Mouse (Mus musculus): ENCODE results near the gene Scn3a. TPM values are rescaled to one million over a fixed set of nuclear protein-coding genes. Genes with fewer than 3 reads are reported as not detected.
"Not testable (repeated sequence)": the region's sequence is repeated elsewhere in the genome, so short reads cannot be mapped to it uniquely, and the experiment has no call there.

The Scn3a gene
- polyA plus RNA-seq, 1 experiment = 1.1 TPM

DNA sequence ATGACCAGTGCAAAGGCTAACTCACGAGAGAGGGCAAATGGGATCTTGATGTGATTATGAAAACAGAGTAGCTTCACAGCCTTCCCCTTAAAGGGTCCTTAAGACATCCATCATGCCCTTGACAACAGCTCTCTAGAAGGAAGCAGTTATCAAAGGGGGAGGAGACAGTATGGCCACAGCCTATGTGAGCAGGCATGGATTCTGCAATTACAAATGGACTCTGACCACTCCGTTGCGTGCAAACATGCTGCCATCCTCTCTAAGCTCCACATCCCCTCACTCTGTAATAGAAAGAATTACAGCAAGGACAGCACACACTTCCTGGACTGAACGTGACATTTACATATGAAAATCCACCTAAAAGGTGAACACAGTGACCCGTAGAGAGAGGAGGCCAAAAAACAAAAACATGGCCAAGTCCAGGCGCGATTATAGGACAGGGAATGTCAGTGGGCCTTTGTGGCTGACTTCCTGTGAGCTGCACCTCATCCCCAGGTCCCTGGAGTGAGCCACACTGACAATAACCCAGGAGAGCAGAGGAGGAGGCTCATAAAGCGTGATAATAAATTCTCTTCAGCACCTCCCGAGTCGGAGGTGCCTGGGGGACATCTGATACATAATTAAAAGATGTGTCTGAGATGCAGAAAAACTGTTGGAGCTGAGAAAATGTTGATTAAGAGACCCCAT, 24.4 kb downstream of the Scn3a start:
- Histone ChIP-seq H3K27ac (replicated peaks; ENCODE audit: low read depth, low read length) (no peak overlapping the region), H3K4me1 (ENCODE audit: control insufficient read depth, insufficient read depth, insufficient read length, low read length) (no peaks in the 10 kb centered on the region), H3K4me3 (ENCODE audit: insufficient read depth, low read depth, low read length) (no peak overlapping the region)

DNA sequence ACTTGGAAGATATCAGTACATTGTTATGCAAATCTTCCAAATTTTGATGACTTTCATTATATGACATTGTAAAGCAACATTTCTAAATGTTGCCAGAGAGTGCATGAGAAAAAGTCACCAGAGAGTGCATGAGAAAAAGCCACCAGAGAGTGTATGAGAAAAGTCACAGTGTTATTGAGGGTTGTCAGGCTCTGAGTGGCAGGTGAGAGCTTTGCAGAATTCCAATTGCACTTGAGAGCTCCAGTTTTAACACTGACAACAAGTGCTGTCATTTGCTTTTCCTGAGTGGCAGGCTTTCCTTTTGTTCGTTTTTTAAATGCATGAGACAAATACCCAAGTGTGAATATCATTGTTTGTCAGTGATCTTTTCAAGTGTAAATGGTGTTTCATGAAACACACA, 25.6 kb downstream of the Scn3a start:
- Histone ChIP-seq H3K4me3 (ENCODE audit: insufficient read depth, low read depth, low read length) (no peak overlapping the region), H3K27ac (replicated peaks; ENCODE audit: low read depth, low read length) (no peak overlapping the region), H3K4me1 (ENCODE audit: control insufficient read depth, insufficient read depth, insufficient read length, low read length) (no peaks in the 10 kb centered on the region)

DNA sequence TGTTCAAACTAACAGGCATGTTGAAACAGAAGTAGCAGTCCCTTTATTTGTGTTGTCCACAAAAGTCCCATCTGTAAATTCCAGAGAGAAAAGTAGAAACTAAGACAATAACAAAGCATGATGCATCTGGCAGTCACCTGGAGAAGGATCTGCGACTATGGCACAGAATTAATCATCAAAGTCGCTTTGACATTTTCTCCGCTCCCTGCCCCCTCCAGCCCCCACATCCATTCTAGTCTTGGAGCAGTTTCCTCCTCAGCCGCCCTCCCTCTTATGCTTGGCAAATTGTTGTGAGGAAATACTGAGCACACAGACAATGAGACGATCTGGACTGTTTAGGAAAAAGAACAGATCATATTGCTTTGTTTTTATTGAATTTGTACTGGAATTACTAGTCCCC, 29.0 kb downstream of the Scn3a start:
- no peak overlapping the region for H3K27ac ChIP-seq (replicated peaks; ENCODE audit: low read depth, low read length)
- no peaks in the 10 kb centered on the region for H3K4me1 ChIP-seq (ENCODE audit: control insufficient read depth, insufficient read depth, insufficient read length, low read length)
- no peak overlapping the region for H3K4me3 ChIP-seq (ENCODE audit: insufficient read depth, low read depth, low read length)

DNA sequence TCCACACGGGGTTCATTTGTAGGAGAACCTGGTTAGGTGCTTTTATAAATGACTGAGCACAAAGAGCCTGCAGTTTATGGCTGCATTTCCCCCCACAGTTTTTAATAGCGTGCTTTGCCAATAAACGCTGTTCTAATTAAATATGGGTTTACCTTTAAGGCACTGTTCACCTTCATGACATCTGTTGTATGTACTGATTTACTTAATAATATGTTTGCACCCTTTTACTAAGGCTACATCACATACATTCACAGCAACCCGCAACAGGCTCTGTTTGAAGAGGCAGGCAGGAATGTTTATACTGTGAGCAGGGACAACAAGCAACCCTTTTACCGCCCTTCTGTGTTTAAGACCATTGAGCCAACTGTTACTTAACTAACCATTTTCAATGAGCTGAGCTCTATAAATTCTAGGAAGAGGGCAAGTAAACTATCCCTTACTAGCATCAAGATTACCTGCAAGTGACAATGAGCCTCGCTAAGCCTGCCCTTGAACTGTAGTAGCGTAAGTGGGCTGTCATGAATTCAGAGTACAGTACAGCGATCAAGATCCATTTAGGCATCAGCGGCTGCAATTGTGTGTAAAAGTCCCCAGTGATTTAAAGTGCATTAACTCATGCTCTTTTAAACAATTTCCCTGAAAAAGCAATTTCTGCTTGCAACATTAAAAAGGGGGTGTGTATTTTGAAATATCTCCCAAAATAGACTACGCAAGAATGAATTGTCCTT, 35.1 kb downstream of the Scn3a start:
- no peak overlapping the region for H3K4me3 ChIP-seq (ENCODE audit: insufficient read depth, low read depth, low read length)
- H3K27ac ChIP-seq (replicated peaks; ENCODE audit: low read depth, low read length) = no peak overlapping the region
- H3K4me1 ChIP-seq (ENCODE audit: control insufficient read depth, insufficient read depth, insufficient read length, low read length) = no peaks in the 10 kb centered on the region

DNA sequence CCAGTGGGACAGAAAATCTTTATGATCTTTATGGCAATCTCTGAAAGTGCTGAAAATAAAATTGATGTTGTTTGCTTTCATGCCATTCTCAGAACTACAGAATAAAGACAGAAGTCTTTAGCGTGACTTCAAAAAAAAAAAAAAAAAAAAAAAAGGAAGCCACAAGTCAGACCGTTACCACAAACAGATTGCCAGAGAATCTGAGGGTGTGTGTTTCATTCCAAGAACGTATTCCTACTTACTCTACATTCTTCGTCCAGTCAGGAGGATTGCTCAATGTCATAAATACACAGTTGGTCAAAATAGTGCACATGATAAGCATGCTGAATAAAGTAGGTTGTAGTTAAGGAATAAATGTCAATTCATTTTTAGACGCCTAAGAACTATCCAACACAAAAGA, 38.3 kb downstream of the Scn3a start:
- H3K27ac ChIP-seq (replicated peaks; ENCODE audit: low read depth, low read length) = no peak overlapping the region

DNA sequence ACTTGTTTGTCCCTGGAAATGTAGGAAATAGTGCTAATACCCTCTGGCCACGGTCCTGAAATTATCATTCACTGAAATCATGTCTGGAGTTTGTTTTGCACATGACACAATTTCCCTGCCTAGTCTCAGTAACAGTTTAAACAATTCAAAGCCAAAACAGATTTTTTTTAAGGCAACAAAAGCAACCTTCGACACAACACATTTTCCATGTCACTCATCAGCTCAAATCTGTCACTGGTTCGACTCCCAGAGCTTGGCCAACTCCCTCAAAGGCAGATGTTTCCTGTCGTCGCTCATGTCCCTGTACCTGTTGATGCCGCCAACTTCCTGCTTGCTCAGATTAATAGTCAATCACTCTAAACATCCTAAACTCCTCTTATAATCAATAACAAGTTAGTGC, 50.7 kb downstream of the Scn3a start:
- Histone ChIP-seq H3K4me3 (ENCODE audit: insufficient read depth, low read depth, low read length) (no peak overlapping the region), H3K4me1 (ENCODE audit: control insufficient read depth, insufficient read depth, insufficient read length, low read length) (no peaks in the 10 kb centered on the region), H3K27ac (replicated peaks; ENCODE audit: low read depth, low read length) (no peak overlapping the region)

More for the DNA sequence above, 38.3 kb downstream of the Scn3a start:
- no peak overlapping the region for H3K4me3 ChIP-seq (ENCODE audit: insufficient read depth, low read depth, low read length)
- no peaks in the 10 kb centered on the region for H3K4me1 ChIP-seq (ENCODE audit: control insufficient read depth, insufficient read depth, insufficient read length, low read length)

DNA sequence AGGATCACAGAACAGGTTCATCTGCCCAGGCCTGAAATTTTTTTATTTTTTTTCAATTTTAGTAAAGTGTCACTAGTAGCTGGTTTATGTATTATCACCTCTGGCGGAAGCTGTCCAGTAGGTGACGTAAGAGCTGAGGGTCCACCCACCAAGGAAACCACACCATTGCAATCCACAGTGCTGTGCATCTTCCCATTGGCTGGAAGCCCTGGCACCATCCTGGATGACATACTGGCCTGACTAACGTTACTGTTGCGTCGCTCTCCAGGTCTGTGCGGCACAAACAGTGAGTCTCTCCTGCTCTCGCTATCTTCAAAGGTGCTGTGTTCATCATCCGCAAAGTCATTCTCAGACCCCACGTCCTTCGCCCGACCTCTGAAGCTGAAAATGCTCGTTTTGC, 59.2 kb downstream of the Scn3a start:
- H3K4me3 ChIP-seq (ENCODE audit: insufficient read depth, low read depth, low read length) = no peak overlapping the region
- no peak overlapping the region for H3K27ac ChIP-seq (replicated peaks; ENCODE audit: low read depth, low read length)
- H3K4me1 ChIP-seq (ENCODE audit: control insufficient read depth, insufficient read depth, insufficient read length, low read length) = no peaks in the 10 kb centered on the region

DNA sequence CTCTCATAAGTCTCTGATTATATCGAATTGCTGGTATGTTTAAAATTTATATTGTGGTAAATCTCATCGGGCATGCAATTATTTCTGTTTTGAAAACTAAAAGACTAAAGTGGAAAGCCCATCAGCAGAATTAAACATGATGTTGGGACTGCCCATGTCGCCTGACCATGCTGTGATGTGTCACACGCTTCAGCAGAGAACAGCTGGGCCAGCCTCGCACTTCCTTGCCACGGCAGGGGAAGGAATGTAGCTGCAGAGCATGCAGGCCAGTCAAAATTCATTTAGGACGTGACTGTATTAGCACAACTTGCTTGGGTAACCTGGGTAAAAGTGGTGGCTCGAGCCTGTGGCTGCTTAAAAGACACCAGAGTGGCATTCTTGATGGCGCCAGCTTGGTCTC, 77.0 kb downstream of the Scn3a start:
- H3K4me1 ChIP-seq (ENCODE audit: control insufficient read depth, insufficient read depth, insufficient read length, low read length) = no peaks in the 10 kb centered on the region
- H3K27ac ChIP-seq (replicated peaks; ENCODE audit: low read depth, low read length) = no peak overlapping the region
- H3K4me3 ChIP-seq (ENCODE audit: insufficient read depth, low read depth, low read length) = no peak overlapping the region

DNA sequence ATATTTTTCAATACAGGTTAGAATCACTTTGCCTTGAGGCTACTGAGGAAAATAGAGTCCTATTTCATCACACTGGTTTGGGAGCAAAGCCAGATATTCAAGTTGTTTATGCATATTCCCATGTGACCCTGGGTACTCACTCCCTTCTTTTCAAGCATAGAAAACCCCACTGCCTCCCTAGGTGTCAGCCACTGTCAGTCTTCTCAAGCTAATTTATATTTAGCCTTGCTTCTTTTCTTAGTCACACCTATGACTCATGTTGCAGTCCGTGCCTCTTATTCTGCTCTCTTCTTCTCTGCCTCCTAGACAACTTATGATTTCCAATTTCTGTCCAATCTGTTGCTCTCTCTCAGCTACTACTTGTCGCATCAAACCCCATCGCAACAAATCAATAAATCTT, 84.0 kb downstream of the Scn3a start:
- Histone ChIP-seq H3K4me3 (ENCODE audit: insufficient read depth, low read depth, low read length) (no peak overlapping the region), H3K4me1 (ENCODE audit: control insufficient read depth, insufficient read depth, insufficient read length, low read length) (no peaks in the 10 kb centered on the region; the same call in 1 of the 2 replicates)

DNA sequence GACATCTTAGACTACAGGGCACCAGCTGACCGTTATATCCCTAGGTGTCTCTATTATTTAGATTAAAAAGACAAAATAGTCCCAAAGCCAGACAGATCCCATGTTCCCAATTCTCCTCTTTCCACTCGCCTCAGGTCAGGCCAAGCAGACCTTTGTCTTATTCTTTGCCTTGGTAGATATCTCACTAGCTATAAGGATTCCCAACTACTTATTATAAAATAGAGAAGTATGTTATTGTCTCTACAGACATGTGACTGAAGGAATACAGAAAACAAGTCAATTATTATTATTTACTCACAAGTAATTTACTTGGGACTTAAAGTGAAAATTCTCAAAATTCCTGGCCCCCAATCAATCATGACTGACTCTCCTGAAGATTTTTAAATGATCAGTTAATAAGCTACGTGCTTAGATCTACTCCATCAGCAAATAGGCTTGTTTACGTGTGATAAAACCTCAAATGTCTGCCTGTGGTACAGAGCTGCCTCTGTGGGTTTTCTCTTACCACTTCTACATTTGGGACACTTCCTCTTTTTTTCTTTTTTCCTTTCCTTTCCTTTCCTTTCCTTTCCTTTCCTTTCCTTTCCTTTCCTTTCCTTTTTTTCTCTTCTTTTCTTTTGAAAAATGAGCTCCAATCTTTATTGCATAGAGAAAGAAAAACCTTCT, 86.3 kb downstream of the Scn3a start:
- H3K4me3 ChIP-seq (ENCODE audit: insufficient read depth, low read depth, low read length) = no peak overlapping the region

More for the DNA sequence above, 84.0 kb downstream of the Scn3a start:
- H3K27ac ChIP-seq (replicated peaks; ENCODE audit: low read depth, low read length) = no peak overlapping the region

DNA sequence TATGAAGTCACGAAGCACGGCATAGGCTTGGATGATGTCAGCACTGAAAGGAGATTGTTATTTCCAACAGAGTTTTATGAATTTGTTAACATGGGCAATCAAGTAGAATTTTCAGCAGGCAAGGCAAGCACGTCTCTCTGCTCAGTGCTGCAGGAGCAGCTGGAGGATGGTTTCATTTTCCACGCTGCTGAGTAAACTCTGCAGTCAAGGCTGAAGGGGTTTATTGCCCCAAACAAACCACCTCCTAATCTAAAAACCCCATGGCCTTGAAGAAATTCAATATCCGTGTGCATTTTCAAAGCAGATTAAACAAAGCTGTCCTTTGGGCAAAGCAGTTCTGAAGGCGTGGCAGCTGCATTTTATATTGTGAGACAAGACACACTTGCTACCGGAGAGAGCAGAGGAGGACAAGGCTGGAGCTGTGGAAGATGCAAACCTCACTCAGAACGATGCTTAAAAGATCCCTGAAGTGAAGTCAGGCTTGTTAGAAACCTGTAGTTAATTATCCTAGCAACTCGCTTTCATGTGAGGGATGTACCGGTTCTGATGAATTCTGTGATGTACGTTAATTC, 96.0 kb downstream of the Scn3a start:
- Histone ChIP-seq H3K4me3 (ENCODE audit: insufficient read depth, low read depth, low read length) (peak overlapping the region; percentile 31), H3K4me1 (ENCODE audit: control insufficient read depth, insufficient read depth, insufficient read length, low read length) (no peaks in the 10 kb centered on the region), H3K27ac (replicated peaks; ENCODE audit: low read depth, low read length) (no peak overlapping the region)

More for the DNA sequence above, 86.3 kb downstream of the Scn3a start:
- Histone ChIP-seq H3K4me1 (ENCODE audit: control insufficient read depth, insufficient read depth, insufficient read length, low read length) (no peaks in the 10 kb centered on the region; the same call in 1 of the 2 replicates), H3K27ac (replicated peaks; ENCODE audit: low read depth, low read length) (no peak overlapping the region)

DNA sequence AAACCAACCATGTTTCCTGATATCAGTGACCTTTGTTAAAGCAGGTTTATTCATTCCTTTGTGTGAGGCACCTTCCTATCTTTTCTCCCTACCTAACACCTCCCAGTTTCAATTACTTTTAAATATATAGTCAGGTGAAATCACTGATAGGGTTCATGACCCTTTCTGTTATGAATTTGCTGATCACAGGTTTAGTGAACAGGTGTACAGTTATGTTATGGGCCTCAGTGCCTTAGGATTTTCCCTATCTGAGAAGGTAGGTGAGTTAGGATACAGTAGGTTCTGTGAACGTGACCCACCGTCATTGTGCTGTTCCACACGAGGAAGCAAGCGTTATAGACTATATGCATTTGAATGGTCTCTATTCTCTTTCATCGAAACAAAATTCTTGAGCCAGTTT, 101.7 kb downstream of the Scn3a start:
- Histone ChIP-seq H3K27ac (replicated peaks; ENCODE audit: low read depth, low read length) (no peak overlapping the region), H3K4me1 (ENCODE audit: control insufficient read depth, insufficient read depth, insufficient read length, low read length) (no peaks in the 10 kb centered on the region)

DNA sequence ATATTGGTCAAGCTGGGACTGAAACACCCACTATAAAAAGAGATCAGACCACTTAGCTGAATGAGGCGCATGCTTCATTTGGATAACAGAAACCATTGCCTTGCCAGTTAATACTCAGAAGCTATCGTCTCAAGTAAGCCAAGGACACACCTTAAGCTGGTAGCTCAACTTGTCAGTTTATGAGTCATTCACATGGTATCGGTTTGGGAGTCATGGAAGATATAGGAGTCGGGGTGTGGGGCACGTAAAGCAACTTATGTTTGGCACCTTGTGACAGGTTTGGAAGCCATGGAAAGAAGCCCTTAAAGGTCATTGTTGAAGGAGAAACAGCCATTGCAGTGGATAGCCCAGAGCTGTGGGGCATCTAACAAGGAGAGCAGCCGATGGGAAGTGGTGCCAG, 113.7 kb downstream of the Scn3a start:
- H3K4me1 ChIP-seq (ENCODE audit: control insufficient read depth, insufficient read depth, insufficient read length, low read length) = no peaks in the 10 kb centered on the region
- no peak overlapping the region for H3K4me3 ChIP-seq (ENCODE audit: insufficient read depth, low read depth, low read length)
- H3K27ac ChIP-seq (replicated peaks; ENCODE audit: low read depth, low read length) = no peak overlapping the region

More for the DNA sequence above, 101.7 kb downstream of the Scn3a start:
- H3K4me3 ChIP-seq (ENCODE audit: insufficient read depth, low read depth, low read length) = no peak overlapping the region

DNA sequence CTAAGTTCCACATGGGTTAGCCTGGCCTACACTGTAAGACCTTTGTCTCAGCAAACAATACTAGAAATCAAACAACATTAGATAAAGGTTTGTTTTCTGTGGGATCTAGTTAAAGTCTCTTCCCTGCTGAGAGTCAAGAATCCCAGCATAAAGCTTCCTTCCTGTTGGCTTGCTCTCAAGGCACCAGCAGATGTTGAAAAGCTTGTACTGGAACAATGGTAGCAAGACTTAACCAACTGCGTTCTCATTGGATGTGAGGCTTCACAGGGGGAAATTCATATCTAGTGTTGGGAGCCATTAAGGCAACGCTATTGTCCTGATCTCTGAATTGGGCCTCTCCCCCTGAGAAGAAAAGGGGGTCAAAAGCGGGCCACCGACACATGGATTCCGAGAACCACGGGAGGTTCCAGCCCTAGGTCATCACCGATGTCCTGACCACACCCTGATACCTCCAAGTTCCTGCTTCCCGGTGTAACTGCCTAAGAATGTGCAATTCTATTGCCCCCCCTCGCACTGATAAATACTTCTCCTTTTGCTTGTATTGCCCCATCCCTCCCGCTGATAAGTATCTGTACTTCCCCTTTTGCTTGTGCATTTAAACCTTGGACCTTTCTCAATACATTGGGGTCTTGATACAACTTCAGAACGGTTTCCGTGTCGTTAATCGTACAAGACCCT, 115.9 kb downstream of the Scn3a start:
- not testable (repeated sequence) for H3K27ac ChIP-seq (replicated peaks; ENCODE audit: low read depth, low read length); H3K4me1 ChIP-seq (ENCODE audit: control insufficient read depth, insufficient read depth, insufficient read length, low read length); H3K4me3 ChIP-seq (ENCODE audit: insufficient read depth, low read depth, low read length)

Data from brown adipose tissue, adult 24 weeks (tissue).